Mouse (Mus musculus): Measurements from ENCODE around the gene Vsig4.
"Not testable (repeated sequence)": the region's sequence is repeated elsewhere in the genome, so short reads cannot be mapped to it uniquely, and the experiment has no call there.

Gene Vsig4

DNA sequence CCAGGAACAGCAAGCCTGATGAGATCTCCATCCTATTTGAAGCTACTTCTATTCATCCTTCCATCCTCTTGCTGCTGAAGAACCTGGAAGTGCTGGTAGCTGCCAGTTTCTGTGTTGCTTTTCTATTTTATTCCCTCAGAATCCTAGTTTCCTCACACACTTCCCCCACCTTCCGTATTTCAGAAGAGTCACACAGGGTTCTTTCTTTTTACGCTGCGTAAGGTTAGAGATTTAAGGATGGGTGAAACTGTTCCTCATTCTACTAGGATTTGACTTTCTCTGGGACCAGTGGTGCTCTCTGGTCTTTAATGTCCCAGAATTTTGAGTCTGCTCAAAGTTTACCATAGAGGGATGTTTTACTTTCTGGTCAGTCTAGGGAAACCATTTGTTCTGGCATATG is at the start of gene Vsig4:
Gene Vsig4, minus strand, starts transcription at position 101 of the 400 bp plus-strand sequence.
- DNase-seq = no peak

DNA sequence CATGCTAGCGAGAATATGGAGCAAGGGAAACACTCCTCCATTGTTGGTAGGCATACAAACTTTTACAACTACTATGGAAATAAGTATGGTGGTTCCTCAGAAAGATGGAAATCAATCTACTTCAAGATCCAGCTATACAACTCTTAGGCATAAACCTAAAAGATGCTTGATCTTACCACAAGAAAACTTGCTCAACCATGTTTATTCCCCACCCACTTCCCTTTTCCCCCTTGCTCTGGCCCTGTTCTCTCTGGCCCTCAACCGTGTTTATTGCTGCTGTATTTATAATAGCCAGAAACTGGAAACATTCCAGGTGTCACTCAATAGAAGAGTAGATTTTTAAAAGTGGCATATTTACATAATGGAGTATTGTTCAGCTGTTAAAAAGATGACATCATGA is 45.9 kb upstream of the Vsig4 start:
- no peak for DNase-seq

DNA sequence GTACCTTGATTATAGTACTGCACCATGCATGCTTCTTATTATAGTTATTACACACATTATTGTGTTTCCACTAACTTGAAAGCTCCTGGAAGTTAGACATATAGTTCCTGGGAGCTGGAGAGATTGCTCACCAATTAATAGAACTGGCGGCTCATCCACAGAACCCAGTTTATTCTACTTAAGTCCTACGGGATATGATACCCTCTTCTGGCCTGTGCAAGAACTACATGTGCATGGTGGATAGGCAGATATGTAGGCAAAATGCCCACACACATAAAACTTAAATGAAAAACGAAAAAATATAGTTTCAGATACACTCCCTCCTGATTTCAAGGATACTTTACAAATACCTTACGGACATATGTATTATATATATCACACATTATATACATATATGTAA is 36.5 kb upstream of the Vsig4 start:
- DNase-seq = peak in 1 of 2 experiments; percentile 14

DNA sequence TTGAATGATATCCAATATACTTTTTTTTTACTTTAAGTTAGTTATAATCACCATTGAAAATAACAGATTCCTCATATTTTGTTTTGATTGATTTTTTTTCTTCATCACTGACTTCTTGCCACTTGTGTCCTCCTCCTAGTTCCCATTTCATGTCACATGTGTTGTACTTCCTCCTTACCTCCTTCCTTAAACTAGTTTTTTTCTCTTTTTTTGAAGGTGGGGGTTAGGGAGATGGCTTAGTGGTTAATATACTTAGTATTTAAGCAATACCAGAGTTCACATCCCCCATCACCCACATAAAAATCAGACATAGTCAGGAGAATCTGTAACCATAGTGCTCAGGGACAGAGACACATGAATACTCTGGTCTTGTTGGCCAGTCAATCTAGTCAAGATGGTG is 36.7 kb downstream of the Vsig4 start:
- no peak for DNase-seq

DNA sequence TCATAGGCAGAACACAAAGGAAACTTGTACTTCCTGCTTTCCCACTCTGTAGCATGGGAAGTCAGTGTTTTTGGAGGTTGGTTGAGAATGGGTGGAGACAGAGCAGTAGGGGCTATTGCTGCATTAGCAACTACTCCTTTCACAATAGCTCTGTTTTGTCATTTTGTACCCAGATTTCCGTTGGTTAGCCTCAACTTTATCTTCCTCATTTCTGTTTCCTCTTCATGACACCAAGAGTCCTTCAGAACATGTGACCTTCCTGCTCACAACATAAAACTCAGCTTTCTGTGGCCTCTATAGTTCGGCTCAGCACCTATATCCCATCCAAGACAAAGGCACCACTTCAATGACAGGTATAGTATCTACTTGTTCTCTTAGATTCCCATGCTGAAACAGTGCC is 53.6 kb downstream of the Vsig4 start:
- no peak for DNase-seq

DNA sequence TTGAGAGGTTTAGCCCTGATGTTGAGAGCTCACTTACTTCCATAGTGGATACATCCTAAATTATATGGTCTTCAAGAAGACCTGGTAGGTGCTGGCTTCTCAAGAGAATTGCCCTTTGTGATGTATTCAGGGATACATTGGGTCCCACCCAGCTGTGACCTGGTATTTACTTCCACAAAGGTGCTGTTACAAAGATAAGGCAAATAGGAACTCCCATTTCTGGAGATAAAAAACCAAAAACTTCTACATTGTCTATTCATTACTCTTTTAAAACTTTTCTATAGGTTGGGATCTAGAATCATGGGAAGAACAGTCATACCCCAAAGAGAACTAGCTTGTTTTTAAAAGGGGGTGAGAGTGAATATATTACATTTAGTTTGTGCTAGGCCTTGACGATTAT is 54.2 kb downstream of the Vsig4 start:
- no peak for DNase-seq

DNA sequence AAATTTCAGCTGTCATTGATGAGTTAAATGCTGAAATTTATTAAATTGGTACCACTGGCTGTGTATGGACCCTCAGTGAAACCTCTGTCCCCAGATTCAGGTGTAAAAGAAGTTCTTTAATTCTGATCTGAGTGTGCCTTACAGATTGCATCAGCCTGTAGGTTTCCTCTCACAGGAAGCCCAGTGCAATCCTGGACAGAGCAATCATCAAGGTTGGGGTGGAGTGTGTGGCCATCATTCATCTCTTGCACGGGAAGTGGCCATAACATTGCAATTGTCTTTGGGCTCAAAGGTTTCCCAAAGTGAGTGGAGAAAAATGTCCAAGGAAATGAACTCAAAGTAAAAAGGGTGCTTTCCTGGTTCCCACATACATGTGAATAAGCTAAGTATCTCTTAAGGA is 57.5 kb downstream of the Vsig4 start:
- DNase-seq = no peak

DNA sequence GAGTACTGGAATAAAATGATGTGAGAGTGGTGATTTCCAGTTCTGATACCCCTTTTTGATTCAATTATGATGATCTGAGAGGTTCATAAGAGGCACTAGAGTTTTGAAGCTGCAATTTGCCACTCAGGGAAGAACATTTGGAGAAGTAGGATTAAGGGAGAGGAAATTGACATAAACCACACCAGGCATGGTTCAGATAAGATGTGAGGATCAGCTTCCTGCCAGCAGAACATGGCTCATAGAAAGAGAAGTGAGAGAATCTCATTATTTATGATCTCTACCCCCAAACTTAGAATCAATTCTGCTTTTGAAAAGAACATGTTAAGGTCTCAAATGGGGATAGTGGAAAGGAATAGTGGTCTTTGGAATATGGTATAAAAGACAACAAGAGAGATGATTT is 66.2 kb downstream of the Vsig4 start:
- DNase-seq = no peak

DNA sequence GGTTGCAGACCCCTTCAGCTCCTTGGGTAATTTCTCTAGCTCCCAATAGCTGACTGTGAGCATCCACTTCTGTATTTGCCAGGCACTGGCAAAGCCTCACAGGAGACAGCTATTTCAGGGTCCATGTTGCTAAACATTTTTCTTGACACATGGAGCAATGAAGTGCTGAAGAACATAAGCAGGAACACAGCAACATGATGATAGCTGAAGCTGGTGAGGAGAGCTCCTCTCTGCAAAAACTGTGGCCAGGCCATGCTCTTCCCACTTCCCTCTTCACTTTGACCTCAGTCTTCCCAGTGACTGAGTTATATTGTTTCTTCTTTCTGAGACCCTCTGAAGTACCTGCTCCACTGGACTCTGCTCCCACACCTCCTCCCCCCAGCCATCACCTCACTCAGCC is 67.8 kb downstream of the Vsig4 start:
- DNase-seq = no peak

DNA sequence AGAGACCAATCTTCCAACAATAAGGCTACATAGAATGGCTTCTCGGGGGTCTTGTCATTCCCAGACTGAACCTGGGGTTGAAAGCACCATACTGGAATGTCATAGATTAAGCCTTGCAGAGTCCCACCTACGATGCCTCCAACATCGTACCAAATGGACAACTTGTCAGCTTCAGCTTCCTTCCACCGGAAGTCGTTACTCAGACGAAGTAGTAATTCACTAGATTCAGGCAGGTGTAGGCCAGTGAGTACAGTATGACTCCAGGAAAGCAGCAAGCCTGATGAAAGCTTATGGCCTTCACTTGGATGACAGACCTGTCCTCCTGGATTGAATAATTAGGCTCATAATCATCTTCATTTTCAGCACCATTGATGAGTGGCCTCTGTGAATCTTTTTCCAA is 69.0 kb downstream of the Vsig4 start:
- no peak for DNase-seq

DNA sequence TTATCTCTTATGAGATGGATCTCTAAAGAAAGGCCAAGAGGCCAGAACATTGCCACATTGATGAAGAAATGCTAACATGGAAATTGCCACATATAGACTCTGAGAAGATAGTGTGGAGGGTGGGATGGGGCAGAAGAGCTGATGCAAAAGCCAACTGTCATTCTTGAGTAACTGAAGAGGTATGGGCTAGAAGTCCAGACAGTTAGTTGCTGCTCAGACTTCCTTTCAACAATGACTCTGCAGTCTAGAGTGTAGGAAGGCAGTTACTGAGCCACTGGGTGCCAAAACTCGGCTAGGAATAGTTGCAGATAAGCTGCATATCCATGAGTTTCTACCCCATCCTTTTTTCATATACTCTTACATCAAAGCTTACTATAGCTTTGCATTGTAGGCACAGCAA is 75.2 kb downstream of the Vsig4 start:
- DNase-seq = no peak

DNA sequence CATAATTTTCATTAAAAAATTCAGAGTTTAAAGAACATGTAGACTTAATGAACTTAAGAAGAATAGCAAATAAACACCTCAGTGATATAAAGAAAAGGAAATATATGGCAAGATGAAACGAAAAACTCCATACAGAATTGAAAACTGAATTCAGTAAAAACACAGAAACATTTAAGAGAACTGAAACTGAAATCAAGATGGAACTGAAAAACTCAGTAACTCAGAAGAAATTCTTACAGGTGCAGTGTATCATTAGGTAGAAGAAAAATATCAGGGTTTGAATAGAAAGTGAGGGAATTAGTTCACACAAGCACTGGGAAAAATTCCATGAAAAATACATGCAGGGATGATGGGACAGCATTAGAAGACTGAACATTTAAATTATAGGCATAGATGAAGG is 86.4 kb downstream of the Vsig4 start:
- no peak for DNase-seq

DNA sequence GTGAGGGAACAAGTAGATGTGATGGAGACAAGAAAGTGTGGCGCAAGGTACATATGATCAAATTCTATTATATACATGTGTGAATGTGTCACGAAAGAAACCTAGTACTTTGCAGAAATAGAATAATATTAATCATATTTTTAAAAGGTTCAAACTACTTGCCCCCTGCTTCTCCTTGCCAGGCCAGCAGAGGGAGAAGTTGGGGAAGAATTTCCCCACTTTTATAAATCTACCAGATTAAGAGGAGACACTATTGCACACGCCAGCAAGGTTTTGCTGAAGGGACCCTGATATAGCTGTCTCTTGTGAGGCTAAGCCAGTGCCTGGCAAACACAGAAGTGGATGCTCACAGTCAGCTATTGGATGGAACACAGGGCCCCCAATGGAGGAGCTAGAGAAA is 88.1 kb downstream of the Vsig4 start:
- DNase-seq = not testable (repeated sequence)
